In genomic region chr1:161983979-161984566, GRCm38 (mm10) we compare ENCODE assay signal across 16 mouse cellular contexts. TPM values are rescaled to one million over a fixed set of nuclear protein-coding genes. Genes with fewer than 3 reads are reported as not detected.
A peak's percentile ranks its signal among the peaks of the same experiment; 100 is the strongest.
DNase-seq lines count a peak whose midpoint lies in the region; ATAC-seq and TF ChIP-seq lines count a peak whose summit lies in the region.
"Had no signal": no experiment of that assay in that cellular context is flagged by ENCODE, and none has a peak within 500 bp of the region (broad histone marks: within the 10 kb centered on the region; RNA-seq: fewer than 3 reads in every experiment).

No protein-coding gene starts in this region.

- 25% methylated on average over 4 of the region's 4 CpGs for WGBS in embryonic facial prominence, embryonic 11.5 days
- 42% methylated on average over 4 of the region's 4 CpGs for WGBS in embryonic facial prominence, embryonic 10.5 days
- 52% methylated on average over 4 of the region's 4 CpGs for WGBS in lung, postnatal 0 days

- H3K27ac ChIP-seq in embryonic facial prominence, embryonic 11.5 days (replicated peaks; ENCODE audit: low read depth, low read length) = no peak overlapping the region
- H3K27ac ChIP-seq in embryonic facial prominence, embryonic 10.5 days (replicated peaks) = no peak overlapping the region
- peak overlapping the region; percentile 65 for H3K27ac ChIP-seq in gastrocnemius, adult 2 months
- no peak overlapping the region for H3K27ac ChIP-seq in lung, postnatal 0 days (ENCODE audit: low read length)
- H3K27ac ChIP-seq: heart, embryonic 15.5 days; lung, embryonic 15.5 days had no signal

- no peak overlapping the region for H3K9ac ChIP-seq in embryonic facial prominence, embryonic 11.5 days (replicated peaks; ENCODE audit: low read length)
- no peak overlapping the region for H3K9ac ChIP-seq in lung, postnatal 0 days (replicated peaks; ENCODE audit: low read depth)
- H3K9ac ChIP-seq: heart, embryonic 15.5 days; lung, embryonic 15.5 days had no signal

- H3K4me2 ChIP-seq in embryonic facial prominence, embryonic 11.5 days (ENCODE audit: low read depth, low read length) = no peak overlapping the region
- H3K4me2 ChIP-seq in lung, postnatal 0 days (replicated peaks; ENCODE audit: low read depth, low read length) = no peak overlapping the region
- H3K4me2 ChIP-seq: heart, embryonic 15.5 days; lung, embryonic 15.5 days had no signal

- H3K4me3 ChIP-seq in embryonic facial prominence, embryonic 11.5 days (ENCODE audit: low read depth, low read length) = no peak overlapping the region
- no peak overlapping the region for H3K4me3 ChIP-seq in embryonic facial prominence, embryonic 10.5 days
- peak overlapping the region; percentile 23; the same call in 1 of the 2 replicates for H3K4me3 ChIP-seq in gastrocnemius, adult 2 months
- H3K4me3 ChIP-seq in lung, postnatal 0 days (ENCODE audit: low read depth, low read length) = no peak overlapping the region
- H3K4me3 ChIP-seq: heart, embryonic 15.5 days; lung, embryonic 15.5 days had no signal

- no peak for ATAC-seq in embryonic facial prominence, embryonic 11.5 days (replicated peaks; ENCODE audit: insufficient number of reproducible peaks, low FRiP score, low TSS enrichment, low read depth)
- ATAC-seq in lung, postnatal 0 days = no peak
- ATAC-seq: forebrain, embryonic 16.5 days had no signal

- no peaks in the 10 kb centered on the region for H3K9me3 ChIP-seq in embryonic facial prominence, embryonic 11.5 days (replicated peaks; ENCODE audit: control insufficient read depth, low read length)
- no peaks in the 10 kb centered on the region for H3K9me3 ChIP-seq in embryonic facial prominence, embryonic 10.5 days
- H3K9me3 ChIP-seq in lung, postnatal 0 days (ENCODE audit: low read length) = no peaks in the 10 kb centered on the region
- H3K9me3 ChIP-seq: heart, embryonic 15.5 days; lung, embryonic 15.5 days had no signal

- TF ChIP-seq CTCF in gastrocnemius, adult 2 months (IDR thresholded peaks at IDR 0.05) = no peak
- no peak for TF ChIP-seq CTCF in lung, postnatal 0 days (IDR thresholded peaks at IDR 0.05)

- no peaks in the 10 kb centered on the region; the same call in 1 of the 2 replicates for H3K4me1 ChIP-seq in embryonic facial prominence, embryonic 11.5 days (ENCODE audit: control insufficient read depth, insufficient read depth, low read length)
- peaks cover 24% of the 10 kb centered on the region for H3K4me1 ChIP-seq in embryonic facial prominence, embryonic 10.5 days
- no peaks in the 10 kb centered on the region for H3K4me1 ChIP-seq in lung, postnatal 0 days (ENCODE audit: insufficient read depth, low read depth, low read length)
- H3K4me1 ChIP-seq: heart, embryonic 15.5 days; lung, embryonic 15.5 days had no signal

- intact Hi-C loops in gastrocnemius, adult 2 months (cut with DNase I) = no loop called here
- intact Hi-C loops in left cerebral cortex, postnatal 4 days (cut with DNase I) = no loop called here

- H3K27me3 ChIP-seq in embryonic facial prominence, embryonic 11.5 days (ENCODE audit: control insufficient read depth, insufficient read depth, low read length) = no peaks in the 10 kb centered on the region
- no peaks in the 10 kb centered on the region for H3K27me3 ChIP-seq in embryonic facial prominence, embryonic 10.5 days (replicated peaks; ENCODE audit: low read depth, poor library complexity, severe bottlenecking)
- no peaks in the 10 kb centered on the region for H3K27me3 ChIP-seq in lung, postnatal 0 days (replicated peaks; ENCODE audit: insufficient read depth, low read length)
- H3K27me3 ChIP-seq: heart, embryonic 15.5 days; lung, embryonic 15.5 days had no signal

- no peak for TF ChIP-seq EP300 in lung, postnatal 0 days (IDR thresholded peaks at IDR 0.05)

- DNase-seq in embryonic facial prominence, embryonic 11.5 days (ENCODE audit: low spot score) = peak; percentile 33
- DNase-seq in embryonic facial prominence, embryonic 10.5 days (ENCODE audit: low spot score) = no peak
- peak; percentile 49 for DNase-seq in NIH3T3 (ENCODE audit: low read depth)
- DNase-seq in gastrocnemius, adult 2 months = peak; percentile 81
- DNase-seq in kidney, postnatal 14 days = peak; percentile 35
- no peak for DNase-seq in left cerebral cortex, postnatal 4 days
- DNase-seq in lung, postnatal 4 days = no peak
- DNase-seq in lung, postnatal 0 days (ENCODE audit: low spot score) = no peak
- DNase-seq: B cell, adult 2 months; midbrain, embryonic 14.5 days had no signal

- H3K36me3 ChIP-seq in embryonic facial prominence, embryonic 11.5 days (replicated peaks; ENCODE audit: control insufficient read depth, insufficient read depth, low read depth, low read length) = no peaks in the 10 kb centered on the region
- H3K36me3 ChIP-seq in embryonic facial prominence, embryonic 10.5 days (replicated peaks) = no peaks in the 10 kb centered on the region
- H3K36me3 ChIP-seq in lung, postnatal 0 days (ENCODE audit: insufficient read depth, low read length) = no peaks in the 10 kb centered on the region
- H3K36me3 ChIP-seq: heart, embryonic 15.5 days; lung, embryonic 15.5 days had no signal

RNA-seq across cellular contexts. Expression of gene 4930558K02Rik, which starts 4.6 kb away (rescaled TPM):
- not detected in 2 replicates for polyA plus RNA-seq in embryonic facial prominence, embryonic 11.5 days (2014; fragmentation: Nextera tagmentation; extraction: Ambion mirVana)
- polyA plus RNA-seq in embryonic facial prominence, embryonic 10.5 days (2016; fragmentation: Nextera tagmentation; extraction: Ambion mirVana) = not detected in 2 replicates
- not detected for total RNA-seq in gastrocnemius, adult 2 months (2021)
- total RNA-seq in left cerebral cortex, postnatal 4 days (2021) = not detected
- polyA plus RNA-seq in lung, postnatal 0 days (2015; fragmentation: Nextera tagmentation; extraction: Ambion mirVana) = not detected in 2 replicates
- total RNA-seq: common myeloid progenitor, adult 5-6 weeks; MEL had no signal
- polyA plus RNA-seq: forebrain, embryonic 16.5 days; heart, embryonic 15.5 days; lung, embryonic 15.5 days; midbrain, embryonic 14.5 days; spleen, adult 2 months had no signal

RNA-seq across cellular contexts. Expression of gene Pigc, which starts 15.1 kb away (rescaled TPM):
- 37.5 and 41.4 TPM in 2 replicates for polyA plus RNA-seq in embryonic facial prominence, embryonic 11.5 days (2014; fragmentation: Nextera tagmentation; extraction: Ambion mirVana)
- polyA plus RNA-seq in embryonic facial prominence, embryonic 10.5 days (2016; fragmentation: Nextera tagmentation; extraction: Ambion mirVana) = 27.2 and 27.8 TPM in 2 replicates
- total RNA-seq in gastrocnemius, adult 2 months (2021) = 10 to 100 TPM; 14.4 to 15.6 TPM
- total RNA-seq in left cerebral cortex, postnatal 4 days (2021) = 10 to 100 TPM; 16.3 to 19.9 TPM
- 38.1 and 39.3 TPM in 2 replicates for polyA plus RNA-seq in lung, postnatal 0 days (2015; fragmentation: Nextera tagmentation; extraction: Ambion mirVana)

Comparison
In these comparisons a context has a peak if more than half of its experiments do, and no peak if none do; other contexts are left out.
1. DNase-seq: peak in embryonic facial prominence, embryonic 11.5 days (single experiment), NIH3T3 (single experiment), gastrocnemius, adult 2 months (single experiment) and kidney, postnatal 14 days (single experiment); none in embryonic facial prominence, embryonic 10.5 days (single experiment), left cerebral cortex, postnatal 4 days (single experiment), lung, postnatal 4 days (0 of 2) and lung, postnatal 0 days (single experiment).